Mouse (Mus musculus): ENCODE data around the gene Fgfr4.

Gene Fgfr4

DNA sequence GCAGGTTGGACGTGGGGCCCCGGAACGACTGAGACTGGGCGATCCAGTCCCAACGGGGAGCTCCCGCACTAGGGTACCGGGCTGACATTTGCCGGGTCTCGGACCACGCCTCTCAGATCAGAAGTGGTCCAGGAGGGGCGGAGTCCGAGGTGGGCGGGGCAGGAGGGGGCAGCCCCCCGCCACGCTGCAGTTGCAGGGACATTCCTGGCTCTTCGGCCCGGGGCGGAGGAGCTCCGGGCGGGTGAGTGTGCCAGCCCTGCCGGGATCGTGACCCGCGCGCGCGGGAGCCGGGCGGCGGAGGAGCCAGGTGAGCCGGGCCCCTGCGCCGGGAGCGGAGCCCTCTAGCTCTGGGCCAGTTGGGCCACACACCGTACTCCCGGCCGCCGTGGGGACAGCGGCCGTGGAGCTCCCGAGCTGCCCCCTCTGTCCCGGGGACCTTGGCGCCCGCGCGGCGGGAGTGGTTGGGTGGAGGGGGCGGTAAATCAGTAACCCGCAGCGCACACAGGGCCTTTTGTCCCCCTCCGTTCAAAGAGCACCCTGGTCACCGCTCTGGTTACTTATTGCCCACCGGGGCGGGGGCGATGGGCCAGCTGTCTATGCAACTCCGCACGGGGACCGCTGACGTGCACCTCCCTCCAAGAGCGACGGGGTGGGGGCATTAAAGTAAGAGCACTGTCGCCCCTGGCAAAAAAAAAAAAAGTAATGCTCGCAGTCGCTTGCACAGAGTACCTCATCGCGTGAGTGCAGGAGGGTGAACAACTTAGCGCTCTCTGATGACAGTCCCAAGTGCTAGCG is at the start of gene Fgfr4:
Gene Fgfr4, plus strand, starts transcription at position 20 of the 795 bp plus-strand sequence.
- DNase-seq = peak; percentile 37

DNA sequence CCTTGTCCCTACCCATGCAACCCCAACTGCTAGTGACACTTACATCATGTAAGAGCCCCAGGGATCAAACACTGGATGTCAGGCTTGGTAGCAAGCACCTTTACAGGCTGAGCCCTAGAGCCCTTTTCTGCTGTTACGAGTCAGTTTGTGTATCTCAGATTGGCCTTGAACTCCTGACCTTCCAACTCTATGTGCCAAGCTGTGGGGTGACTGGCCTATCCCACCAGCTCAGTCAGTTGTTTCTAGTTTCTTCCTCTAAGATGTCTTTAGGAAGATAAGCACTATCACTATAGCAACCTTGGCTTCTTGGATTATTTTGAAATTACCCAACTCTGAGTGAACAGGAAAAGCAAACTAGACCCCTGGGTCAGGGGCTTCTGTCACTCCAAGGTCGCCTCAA is 49.1 kb upstream of the Fgfr4 start:
- DNase-seq = no peak

DNA sequence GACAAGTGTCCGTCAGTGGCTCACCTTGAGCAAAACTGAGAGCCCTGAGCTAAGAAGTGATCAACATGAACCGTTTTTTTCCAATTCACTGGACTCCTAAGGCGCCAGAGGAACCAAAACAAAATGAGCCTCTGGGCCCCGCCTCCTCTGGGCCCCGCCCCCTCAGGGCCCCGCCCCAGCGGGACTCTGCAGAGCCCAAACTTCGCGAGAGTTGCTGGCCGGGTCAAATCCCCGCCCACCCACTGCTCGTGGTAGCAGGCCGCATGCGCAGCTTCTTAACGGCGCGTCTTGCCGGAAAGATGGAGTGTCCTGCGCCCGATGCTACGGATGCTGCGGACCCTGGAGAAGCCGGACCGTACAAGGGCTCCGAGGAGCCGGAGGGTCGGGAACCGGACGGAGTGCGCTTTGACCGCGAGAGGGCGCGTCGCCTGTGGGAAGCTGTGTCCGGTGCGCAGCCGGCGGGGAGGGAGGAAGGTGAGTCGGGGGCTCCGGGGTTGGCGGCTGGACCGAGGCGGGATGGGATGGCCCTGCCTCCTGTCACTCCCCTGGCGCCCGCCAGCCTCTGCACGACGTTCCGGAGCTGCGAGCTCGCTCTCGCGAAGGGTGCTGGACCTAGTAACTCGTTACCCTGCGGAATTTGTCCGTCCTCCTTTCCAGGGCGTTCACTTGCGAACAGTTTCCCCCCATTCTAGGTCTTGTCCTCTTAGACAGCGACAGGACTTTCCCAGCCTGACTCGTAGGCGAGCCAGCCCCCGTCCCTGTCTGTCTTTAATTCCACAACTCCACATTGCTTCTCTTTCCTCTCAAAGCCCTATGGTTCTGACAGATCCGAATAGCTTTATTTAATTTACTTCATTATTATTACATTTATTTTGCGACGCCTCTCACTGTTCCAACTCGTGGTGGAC is 47.1 kb upstream of the Fgfr4 start, which contains the start of gene Zfp346:
Gene Zfp346, plus strand, starts transcription at position 267 of the 908 bp plus-strand sequence.
- DNase-seq = peak; percentile 99

DNA sequence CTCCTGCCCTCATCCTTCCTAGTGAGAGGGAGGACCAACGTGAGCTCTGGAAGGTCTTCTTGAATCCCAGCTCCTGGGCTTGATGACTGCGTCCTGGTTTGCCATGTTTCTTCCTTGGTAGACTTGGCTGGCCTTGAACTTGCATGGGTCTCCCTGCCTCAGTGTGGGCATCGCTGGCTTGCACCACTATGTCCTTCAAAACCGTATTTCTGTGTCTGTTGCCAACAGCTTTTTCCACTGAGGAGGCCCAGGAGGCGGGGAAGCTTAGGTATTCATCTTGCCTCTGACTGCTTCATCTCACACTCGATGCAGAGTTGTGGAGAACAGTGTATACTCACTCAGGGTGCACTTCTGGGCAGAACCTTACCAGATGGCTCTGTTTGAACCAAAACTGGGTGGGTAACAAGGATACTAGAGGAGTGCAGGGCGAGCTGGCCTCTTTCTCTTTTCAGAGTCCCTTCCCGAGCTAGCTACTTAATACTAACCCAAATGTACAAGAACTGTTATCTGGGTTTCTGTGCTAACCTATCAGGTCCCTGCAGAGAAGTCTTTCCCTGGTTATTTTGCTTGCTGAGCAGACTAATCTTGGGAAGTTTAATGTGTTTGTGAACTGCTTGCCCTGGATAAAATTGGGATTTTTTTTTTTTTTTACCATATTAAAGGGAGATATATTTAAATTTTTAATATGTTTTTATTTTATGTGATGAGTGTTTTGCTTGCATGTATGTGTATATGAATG is 46.3 kb upstream of the Fgfr4 start:
- peak; percentile 20 for DNase-seq

DNA sequence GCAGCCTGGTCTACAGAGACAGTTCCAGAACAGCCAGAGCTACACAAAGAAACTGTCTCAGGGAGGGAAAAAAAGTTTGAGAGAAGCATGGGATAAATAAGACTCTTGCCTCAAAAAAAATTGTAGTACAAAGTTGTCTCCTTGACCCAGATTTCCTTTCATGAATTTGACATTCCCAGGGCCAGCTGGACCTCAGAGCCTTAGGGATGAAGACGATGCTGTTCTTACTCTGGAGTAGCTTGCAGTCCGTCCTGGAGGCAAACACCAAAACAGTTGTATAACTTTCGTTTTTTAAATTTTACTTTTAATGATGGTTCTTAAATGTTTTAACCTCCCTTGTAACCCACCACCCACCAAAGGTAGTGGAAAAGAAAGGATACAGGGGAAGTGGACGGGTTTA is 45.3 kb upstream of the Fgfr4 start:
- DNase-seq = no peak

DNA sequence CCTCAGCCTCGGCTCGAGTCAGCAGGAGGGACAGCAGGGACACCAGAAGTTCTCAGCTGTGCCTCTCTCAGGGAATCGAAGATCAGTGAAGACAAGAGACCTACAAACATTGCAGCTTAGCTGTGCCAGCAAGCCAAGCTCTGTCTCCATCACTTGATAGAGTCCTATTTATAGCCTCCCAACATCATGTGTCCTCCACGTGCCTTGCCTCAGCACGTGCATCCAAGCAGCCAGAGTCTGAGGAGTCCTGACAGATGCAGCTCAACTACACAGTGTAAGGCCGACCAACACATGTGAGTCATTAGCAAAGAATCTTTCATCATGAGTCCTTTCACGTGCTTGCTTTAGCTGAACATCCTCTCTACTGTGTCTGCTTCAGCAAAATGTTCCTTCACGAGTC is 44.7 kb upstream of the Fgfr4 start:
- no peak for DNase-seq

DNA sequence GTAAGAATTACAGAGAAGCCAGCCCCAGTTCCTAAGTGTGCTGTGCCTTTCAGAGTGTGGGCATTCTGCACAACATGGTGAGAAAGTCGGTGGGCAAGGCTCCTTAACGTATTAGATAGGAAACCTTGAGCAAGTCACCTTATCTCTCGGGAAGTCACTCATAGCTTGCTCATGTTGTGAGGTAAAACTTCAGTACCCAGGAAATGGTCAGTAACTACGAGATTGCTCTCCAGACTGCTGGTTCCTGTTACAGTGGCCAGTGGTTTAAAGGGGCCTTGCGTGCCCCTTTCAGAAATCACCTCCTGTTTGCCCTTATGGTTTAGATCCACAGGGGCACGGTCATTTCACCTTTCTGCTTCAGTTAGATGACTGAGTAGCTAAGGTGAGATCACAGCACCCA is 38.1 kb upstream of the Fgfr4 start:
- DNase-seq = no peak

DNA sequence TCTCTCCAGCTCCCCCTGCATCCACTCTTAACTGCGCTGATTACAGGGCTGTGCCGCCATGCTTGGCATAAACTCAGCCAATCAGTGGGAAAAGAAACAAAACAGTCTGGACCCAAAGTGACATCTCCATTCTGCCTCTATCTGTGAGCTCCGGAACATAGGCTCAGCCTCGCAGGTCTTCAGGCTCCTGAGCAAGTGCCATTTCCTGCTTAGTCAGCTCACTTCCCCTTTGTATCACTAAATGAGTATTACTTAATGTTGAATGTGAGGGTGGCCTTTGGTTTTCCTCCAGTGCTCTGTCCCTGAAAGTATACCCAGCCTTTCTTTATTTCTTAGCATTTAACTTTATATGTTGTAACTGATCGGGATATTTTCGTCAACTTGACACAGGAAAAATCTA is 27.5 kb upstream of the Fgfr4 start:
- no peak for DNase-seq

DNA sequence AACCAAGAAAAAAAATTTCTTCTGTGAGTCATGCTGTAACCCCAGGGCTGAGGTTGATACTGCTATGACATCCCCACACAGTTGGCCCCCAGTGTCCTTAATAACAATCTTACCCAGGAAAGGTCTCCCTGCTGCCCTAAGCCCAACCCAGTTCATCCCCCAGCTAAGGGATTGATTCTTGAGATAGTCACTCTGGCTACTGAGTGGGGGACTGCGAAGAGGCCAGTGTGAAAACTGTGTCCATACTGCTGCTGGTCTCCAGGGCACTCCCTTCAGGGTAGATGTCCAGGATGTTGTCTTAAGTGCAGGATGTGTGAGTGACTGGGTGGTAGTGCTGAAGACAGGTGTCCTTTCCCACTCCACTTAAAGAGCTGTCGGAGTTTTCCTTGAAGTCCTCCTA is 19.0 kb upstream of the Fgfr4 start, which contains the start of gene Gm17617:
Gene Gm17617, minus strand, starts transcription at position 101 of the 400 bp plus-strand sequence.
- no peak for DNase-seq

DNA sequence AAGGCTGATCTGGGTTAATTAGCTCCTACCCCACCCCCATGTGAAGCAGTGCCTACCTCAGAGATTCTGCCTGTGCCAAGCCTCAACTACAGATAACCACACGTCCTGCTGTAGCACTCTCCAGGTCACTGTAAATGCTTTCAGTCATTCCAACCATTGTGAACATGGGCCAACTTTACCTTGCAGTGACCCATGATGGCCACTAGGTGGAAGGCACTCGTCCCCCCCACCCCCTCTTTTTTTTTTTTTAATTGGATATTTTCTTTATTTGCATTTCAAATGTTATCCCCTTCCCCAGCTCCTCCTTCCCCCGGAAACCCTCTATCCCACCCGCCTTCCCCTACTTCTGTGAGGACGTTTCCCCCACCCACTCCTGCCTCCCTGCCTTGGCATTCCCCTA is 17.1 kb upstream of the Fgfr4 start:
- DNase-seq = no peak

DNA sequence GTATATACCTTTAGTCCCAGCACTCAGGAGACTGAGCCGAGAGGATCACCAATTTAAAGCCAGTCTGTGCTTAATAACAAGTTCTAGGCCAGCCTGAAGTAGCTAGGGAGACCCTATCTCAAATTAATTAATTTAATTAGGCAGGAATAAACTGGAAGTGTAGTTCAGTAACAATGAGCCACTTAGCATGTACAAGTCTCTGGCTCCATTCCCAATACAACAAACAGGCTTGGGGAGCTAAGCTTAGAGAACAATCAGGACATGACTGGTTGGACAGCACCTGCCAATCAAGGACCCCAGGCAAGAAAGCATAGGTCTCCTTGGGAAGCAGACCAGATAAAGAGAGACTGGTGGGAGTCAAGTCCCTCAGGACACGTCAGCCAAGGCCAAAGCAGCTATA is 12.2 kb upstream of the Fgfr4 start:
- no peak for DNase-seq

DNA sequence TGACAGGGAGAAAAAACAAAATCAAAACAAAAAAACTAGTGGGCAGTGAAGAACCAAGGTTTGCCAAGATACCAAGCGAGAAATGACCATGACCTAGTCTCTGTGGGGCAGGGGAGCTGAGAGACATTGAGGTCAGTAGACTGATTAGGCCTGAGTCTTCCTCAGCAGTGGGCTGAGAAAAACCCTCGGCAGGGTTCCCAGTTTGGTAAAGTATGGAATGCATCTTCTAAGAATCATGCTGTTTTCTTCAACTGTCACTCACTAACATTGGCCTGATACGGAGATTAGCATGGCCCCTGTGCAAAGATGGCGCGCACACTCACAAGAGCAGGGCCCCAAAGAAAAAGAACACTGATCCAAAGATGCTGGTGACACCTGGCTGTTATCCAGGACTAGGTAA is 1.5 kb downstream of the Fgfr4 start:
- no peak for DNase-seq

DNA sequence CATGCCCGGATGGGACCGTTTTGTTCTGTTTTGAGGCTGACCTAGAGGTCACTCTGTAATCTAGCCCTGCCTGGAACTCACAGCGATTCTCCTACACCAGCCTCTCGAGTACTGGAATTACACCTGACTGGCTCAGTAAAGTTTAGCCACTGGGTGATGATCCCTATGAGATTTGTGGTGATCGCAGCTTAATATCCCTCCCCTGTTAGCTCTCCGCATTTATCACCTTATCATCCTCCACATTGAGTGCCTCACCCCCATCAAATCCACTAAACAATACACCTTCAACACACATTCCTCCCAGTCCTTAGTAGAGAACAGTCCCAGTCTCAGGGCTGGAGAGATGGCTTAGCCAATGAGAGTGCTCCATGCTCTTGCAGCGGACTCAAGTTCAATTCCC is 9.9 kb downstream of the Fgfr4 start:
- DNase-seq = no peak

DNA sequence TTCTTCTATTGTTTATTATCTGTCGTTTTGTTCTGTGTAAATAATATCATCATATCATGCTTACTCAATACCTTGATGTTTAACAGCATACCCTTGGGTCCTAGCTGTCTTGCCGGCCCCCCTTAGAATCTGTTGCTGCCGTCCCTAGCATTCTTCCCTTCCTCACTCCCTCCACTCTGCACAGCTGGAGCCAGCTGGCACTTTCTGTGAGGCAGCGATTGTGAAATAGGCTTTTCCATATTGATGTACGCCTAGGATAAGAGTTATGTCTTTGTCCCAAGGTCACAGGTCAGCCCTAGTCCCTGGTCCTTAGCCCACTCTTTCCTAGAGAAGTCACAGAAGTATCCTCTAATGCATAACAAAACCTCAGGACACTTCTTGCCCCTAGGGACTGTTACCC is 11.1 kb downstream of the Fgfr4 start:
- DNase-seq = no peak

DNA sequence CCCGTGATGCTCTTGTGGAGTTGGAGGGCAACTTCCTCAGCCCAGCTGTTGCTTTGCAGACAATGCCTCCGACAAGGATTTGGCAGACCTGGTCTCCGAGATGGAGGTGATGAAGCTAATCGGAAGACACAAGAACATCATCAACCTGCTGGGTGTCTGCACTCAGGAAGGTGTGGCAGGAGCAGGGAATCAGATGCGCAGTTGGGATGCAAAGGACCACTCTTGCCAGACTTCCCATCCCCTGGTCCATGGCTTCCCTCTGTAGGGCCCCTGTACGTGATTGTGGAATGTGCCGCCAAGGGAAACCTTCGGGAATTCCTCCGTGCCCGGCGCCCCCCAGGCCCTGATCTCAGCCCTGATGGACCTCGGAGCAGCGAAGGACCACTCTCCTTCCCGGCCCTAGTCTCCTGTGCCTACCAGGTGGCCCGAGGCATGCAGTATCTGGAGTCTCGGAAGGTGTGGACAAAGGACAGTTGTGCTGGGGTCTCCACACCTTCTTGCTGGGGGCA is 13.4 kb downstream of the Fgfr4 start:
- DNase-seq = no peak

DNA sequence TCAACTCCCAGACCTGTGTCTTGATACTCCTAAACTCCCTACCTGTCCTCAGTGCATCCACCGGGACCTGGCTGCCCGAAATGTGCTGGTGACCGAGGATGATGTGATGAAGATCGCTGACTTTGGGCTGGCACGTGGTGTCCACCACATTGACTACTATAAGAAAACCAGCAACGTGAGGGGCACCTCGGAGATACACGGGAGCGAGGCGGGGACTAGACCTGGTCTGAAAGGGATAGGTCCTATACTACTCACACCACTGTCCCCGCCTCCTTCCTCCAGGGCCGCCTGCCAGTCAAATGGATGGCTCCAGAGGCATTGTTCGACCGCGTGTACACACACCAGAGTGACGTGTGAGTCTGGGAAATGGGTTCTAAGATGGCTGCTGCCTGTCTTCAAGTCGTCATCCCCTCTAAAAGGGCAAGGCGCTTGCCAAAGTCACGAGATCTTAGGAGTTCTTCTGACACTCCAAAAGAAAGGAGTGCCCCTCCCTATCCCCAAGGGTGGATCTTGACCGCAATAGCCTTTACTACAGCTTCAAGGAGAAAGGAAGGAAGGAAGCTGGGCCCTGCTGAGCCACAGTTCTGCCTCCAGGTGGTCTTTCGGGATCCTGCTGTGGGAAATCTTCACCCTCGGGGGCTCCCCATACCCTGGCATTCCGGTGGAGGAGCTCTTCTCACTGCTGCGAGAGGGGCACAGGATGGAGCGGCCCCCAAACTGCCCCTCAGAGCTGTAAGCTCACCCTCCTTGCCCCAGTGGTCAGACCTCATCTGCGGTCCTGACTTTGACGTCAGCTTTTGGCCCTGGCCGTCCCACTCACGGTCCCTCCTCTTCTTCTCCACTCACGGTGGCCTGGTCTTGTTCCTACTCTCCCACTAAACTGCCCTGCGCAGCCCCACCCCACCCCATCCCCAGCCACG is 14.6 kb downstream of the Fgfr4 start:
- no peak for DNase-seq

DNA sequence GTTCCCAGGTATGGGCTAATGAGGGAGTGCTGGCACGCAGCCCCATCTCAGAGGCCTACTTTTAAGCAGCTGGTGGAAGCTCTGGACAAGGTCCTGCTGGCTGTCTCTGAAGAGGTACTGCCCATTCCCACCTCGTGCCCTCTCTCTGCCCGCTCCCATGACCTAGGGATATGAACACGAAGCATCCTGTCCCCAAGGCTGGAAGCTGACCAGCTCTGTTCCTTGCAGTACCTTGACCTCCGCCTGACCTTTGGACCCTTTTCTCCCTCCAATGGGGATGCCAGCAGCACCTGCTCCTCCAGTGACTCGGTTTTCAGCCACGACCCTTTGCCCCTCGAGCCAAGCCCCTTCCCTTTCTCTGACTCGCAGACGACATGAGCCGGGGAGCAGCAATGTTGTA is 15.4 kb downstream of the Fgfr4 start:
- no peak for DNase-seq

DNA sequence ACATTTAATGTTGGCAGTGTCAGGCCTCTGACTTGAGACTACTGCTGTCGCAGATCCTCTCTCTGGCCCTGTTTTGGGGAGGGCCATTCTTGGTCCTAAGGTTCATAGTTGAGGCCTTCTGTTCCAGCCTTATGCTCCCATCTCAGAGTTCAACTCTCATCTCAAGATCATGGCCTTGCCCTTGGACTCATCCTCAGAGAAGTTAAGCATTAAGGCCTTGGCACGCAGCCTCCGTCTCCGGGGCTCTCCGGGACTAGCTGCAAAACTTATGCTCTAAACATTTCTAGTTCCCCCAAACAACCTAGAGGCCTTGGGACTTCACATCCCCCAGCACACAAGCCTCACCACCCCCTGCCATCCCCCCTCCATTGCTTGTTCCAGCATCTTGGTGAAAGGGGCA is 15.8 kb downstream of the Fgfr4 start:
- DNase-seq = no peak

DNA sequence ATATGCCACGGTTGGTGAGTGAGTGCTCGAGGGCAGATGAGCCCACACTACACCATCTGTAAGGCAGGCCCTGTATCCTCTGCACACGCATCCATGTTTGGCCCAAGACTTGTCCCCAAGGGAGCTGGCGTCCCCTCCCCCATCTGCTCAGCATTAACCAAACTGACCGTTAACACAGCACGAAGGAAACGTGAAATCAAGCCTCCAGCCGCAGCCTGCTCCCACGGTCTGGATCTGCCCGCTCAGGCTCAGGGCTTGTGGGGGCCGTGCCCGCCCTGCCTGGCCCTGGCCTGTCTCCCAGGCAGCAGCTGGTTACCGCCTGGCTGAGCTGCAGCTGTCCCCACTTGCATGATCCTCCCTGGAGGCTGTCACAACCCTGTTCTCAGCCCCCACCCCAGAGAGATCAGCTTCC is 16.5 kb downstream of the Fgfr4 start:
- DNase-seq = no peak

DNA sequence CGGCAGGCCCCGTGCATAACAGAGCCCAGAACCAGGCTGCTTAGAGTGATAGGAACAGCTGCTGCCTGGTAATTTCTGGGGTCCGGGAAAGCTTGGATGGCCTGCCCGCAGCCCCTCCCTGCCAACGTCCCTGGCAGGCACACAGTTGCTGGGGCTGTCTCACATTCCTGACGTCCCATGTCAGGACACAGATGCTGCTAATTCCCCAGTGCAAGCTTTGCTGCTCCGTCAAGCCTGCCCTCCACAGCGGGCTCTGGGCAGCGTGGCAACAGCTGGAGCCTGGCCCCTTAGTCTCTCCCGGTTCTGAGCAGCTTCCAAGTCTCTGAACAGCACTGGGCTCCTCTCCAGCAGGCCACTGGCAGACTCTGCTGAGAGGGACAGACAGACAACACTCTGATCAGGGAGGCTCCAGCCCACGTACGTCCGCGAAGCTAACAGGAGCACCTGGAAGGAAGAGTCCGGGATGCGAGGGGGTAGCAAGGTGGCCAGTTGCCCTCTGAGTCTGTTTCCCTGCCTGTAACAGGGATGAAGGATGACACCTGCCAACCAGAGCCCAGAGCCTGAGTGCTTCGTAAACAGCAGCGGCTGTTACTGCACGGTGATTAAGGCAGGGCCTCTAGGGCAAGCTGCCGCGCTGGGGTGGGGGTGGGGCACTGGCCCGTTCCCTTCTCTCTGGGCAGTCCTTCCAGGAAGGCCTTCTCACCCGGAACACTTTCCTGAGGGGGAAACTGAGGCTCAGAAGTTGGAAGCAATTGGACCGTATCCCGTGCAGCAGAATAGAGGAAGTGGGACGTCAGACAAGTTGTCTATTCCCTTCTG is 19.3 kb downstream of the Fgfr4 start:
- no peak for DNase-seq

DNA sequence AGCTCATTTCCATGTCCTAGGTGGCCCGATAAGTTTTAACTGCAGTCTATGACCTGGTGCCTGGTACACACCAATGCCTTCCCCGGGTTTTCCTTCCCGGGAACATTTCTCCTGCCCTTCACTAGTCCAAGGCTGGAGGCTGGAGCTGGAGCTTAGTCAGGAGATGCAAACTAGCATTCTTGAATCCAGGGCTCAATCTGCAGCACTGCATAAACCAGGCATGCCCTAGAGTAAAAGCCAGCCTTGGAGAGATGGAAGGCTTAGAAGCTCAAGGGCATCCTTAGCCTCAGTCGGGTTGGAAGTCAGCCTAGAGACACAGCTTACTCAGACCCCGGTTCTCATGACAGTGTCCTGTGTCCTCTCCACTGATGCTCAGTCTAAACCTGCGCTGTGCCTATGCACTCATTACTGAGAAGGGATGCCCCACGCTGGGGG is 19.9 kb downstream of the Fgfr4 start:
- DNase-seq = no peak
